Mouse (Mus musculus) thymus, postnatal 36 days (tissue): Measurements from ENCODE around the gene Lrrc72.
"Not testable (repeated sequence)": the region's sequence is repeated elsewhere in the genome, so short reads cannot be mapped to it uniquely, and the experiment has no call there.

Source experiments
- DNase-seq, 2 experiments: peaks; one replicate each; pipeline ENCODE4 v3.0.0; 2022; ENCODE audit warnings: mixed read lengths in 2 of 2

The Lrrc72 gene

DNA sequence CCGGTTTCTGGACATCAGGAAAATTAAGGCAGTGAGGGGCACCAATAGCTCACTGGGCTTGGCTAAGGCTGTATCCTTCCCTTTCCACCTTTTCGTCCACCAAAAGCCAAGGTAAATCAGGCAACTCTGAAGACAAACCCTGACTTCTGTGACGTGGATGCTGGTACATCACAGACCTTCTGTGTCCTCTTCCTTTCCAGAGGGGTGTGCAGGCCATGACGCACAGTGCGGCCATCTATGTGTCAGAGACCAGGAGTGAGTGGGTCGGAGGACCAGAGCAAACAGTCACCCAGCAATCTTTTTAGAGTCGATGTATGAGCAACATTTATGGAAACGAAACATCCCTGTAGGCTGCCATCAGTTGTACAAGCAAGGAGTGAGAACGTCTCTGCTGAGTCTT, at the start of gene Lrrc72:
TSS of gene Lrrc72 (minus strand) at position 101 of the 400 bp plus-strand sequence.
- no peak for DNase-seq

DNA sequence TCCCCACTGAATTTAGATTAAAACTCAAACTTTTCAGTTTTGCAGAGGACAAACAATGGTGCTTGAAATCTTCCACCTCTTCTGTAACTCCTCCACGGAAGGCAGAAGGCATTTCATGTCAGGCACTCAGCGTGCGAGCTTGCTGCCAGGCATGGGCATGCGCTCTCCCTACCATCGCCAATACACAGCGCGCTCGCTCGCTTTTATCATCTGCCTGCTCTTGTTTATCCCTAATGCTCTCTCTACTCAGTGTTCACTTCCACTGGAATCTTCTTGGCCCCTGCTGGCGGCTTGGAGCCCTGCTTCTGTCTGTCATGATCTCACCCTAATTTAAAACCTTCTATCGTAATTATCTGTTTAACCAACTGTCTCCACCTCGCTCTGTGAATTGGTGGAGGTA, 49.1 kb upstream of the Lrrc72 start:
- DNase-seq: no peak

DNA sequence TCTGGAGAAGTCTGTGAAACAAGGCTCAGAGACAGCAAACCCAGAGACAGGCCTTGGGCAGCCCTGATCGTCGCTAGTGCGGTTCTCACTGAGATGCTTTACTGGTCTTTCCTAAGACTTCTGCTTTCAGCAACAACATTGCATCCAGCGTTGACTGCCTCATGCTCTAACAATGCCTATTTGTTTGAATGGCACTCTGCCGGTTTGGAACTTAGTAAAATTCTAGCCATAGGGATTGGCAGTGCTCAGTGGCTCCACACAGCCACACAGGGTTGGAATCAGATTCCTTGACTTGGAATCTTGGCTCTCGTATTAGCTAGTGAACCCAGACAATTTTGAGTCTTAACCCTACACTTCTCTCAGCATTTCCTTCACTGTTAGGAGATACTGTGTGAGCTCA, 38.1 kb upstream of the Lrrc72 start:
- DNase-seq: no peak

DNA sequence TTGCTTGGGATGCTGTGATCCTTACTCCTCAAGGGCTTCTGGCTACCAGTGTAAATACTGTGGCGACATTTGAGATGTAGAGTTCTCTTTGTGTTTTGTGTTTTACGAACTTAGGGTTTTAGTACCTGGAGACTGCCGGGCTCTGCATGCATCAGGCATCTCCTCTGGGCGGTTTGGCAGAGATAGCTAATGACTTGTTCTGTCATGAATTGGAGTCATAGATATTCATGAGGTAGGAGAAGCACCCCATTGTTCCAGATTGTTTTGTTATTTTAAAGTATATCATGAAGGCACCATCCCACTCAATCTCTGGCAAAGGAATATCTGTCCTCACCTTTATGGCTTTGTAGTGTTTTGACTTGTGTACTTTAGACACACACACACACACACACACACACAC, 37.3 kb upstream of the Lrrc72 start:
- DNase-seq: no peak

DNA sequence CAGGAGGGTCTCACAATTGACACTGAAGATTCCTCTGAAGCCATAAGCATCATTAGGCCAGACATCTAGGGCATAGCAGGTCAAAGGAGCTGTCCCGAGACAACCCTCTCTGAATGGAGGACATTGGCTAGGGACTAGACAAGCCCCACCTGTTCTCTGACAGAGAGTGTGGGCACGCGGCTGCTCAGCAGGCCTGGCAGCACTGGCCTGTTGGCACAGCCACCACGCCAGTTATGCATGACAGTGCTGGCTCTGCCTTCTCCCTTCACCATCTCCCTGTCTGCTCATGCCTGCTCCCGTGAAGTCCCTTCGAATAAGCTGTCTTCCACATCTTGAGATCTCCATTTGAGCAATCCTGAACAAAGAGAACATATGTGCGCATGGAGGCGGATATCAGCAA, 36.4 kb upstream of the Lrrc72 start:
- no peak for DNase-seq

DNA sequence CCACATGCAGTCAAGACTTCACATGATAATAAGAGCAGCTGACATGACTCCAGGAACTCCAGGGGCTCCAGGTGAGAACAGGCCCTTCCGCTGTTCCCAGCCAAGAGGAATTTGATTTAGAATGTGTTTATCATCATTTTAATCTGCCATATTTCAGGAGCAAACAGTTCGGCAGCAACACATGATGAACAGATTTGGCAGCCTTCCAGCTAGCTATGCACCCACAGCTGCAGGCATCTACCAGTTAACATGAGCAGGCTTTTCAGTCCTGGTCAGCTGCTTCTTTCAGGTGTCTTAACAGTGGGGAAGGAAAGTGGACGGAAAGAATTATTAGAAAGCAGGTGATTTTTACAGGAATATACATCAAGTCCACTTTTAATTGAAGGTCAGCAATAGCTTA, 21.6 kb upstream of the Lrrc72 start:
- DNase-seq: no peak

DNA sequence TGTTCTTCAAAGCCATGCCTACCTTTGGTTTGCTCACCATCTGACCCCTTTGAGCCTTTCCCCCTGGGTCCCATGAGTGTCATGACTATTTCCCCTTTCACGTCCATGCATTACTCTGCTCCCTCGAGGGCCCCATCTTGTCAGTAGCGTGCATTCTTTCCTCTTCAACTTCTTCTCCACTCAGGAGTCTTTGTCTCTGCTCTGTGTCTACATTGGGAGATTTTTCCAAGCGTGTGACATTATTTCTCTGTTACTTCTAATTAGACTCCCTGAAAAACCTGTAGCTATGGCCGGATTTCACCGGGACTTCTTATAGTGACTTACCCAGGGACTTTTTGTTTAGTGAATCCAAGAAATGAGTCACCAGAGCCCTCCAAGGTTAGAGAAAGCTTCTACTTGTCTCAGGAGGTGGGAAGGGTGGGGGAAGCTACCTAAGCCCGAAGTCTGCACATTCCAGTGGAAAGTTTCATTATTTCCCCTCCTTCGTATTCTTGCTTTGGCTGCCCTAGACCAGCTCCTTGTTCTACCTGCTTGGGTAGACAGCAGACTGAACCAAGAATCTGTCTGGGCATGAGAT, 14.6 kb upstream of the Lrrc72 start:
- DNase-seq: no peak

DNA sequence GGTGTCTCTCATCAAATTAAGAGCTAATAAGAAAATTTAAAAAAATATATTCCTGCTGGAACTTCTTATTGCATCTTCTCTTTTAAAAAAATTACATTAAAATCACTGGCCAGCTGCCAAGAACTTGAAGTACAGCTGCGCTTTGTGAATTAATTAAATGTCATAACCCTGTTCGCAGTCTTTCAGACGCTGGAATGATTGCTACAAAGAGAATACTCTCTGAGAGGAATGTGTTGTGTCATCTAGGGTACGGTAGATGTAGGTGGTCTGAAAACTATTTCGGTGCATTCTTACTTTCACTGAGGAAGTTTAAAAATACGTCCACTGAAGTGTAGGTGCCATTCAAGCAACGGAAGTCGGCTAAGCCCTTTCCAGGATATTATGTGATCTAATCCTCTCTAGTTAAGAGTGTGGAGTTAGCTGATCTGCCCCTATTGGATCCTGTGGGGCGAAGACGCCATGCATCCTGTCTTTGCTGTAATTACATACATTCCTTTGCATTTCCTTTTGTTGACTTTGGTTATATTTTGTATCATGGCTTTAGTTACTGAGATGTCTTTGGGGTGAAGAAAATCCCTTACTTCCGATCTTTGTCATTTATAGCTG, 9.0 kb upstream of the Lrrc72 start:
- no peak for DNase-seq

DNA sequence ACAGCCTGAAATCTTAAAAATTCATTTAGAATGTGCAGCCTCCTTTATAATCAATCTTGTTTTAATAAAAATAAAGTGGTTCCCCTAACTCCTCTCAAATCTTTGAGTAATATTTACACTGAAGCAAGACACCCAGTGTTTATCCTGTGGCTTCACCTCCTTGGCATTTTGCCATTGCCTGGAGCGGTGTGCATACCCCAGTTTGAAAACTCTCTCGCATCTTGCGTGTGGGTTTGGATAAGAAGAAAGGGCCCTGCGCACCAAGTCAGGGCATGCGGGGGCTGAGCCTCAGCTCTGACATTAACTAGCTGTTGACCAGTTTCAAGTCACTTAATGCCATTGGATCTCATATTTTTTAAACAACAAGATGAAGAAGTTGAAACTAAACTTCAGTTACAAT, 2.2 kb upstream of the Lrrc72 start:
- no peak for DNase-seq

DNA sequence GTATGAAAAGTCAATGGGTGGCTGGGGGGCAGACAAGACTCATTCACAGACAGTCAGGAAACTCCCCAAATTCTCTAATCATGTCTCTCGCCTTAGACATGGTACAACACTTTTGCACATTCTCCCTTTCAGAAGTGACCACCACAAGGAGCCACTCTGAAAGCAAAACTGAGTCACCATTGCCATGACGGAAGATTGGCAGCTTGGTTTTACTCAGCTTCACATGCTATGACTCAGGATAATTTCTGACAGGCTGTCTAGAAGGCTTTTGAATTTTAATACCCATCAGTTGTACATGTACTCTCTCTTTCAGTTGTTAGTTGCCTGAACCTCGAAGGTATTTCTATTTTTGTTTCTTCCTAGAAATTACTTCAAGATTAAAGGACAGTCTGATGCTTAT, 12.0 kb downstream of the Lrrc72 start:
- no peak for DNase-seq

DNA sequence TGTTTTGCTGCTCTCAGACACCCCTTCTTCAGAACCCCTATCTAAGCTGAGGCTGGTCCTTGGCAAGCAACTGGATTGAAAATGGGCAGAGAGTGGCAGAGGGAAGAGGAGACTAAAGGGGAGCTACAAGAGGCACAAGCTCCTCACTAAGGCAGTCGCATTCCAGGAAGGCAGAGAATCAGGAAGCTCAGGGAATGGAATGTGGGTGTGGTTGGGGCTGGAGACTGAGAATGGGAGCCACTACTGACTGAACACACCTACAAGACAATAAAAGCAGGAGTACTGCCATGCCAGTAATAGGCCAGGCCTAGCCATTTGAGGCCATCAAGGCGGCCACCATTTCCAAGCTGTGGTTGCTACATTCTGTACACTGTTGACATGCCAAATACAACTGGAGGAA, 21.8 kb downstream of the Lrrc72 start:
- DNase-seq: no peak

DNA sequence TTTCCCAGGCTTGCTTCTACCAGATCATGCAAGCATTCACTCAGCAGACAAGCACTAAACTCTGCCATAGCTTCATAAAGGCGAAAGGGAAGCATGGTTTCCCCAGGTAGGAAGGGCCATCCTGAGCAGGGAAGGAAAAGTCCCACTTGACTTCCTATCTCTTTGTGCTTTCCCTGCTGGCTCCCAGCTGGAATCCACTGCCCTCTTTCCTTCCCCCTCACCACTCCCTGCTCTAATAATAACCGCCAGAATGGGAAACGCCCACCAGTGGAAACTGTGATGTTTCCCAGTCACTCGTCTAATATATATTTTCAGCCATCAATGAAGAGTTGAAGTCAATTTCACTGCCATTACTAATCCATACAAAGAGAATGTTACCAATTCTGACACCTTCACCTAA, 28.8 kb downstream of the Lrrc72 start:
- no peak for DNase-seq

DNA sequence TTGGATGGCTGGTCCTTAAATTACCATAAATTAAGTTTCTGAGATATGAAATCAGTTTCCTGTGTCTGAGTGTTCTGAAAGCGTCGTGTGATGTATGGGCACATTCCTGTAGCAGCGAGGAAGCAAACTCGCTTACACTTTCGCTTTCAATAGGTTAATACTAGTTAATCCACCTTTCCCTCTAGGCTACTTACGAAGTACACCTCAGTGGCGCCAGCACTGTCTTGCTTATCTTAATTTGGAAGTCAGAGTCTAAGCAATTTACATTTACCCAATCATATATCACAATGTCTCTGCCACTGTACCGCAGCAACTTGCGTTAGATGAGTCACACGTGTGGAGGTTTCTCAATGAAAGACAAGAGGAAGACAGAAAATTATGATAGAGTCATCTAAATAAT, 36.3 kb downstream of the Lrrc72 start:
- no peak for DNase-seq

DNA sequence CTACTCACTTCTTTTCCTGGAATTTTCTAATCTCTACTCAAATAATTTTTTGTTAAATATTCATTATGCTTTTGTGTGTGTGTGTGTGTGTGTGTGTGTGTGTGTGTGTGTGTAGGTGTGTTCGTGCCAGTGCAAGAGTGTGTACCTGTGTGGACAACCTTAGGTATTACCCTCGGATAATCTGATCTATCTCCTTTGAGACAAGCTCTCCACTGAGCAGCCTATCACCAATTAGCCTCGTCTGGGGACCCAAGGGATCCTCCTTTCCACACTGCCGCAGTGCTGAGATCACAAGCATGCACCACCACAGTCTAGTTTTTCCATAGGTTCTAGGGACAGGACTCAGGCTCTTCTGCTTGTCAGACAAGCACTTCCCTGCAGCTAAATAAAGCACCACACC, 37.0 kb downstream of the Lrrc72 start:
- DNase-seq: no peak

DNA sequence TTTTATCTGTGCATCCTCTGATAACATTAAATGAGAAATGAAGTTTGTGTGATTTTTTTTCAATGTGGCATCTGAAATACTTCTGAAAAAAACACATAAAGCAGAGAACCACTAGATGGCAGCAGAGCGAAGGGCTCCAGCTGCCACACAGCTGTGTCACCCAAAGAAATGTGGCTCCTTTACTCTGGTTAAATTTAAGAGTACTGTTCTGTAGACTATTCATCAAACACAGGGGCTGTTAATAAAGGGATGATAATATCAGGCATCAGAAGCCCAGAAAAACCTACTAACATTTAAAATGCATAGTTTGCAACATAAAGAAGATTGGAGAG, 38.1 kb downstream of the Lrrc72 start:
- peak in 1 of 2 experiments; percentile 15 for DNase-seq

DNA sequence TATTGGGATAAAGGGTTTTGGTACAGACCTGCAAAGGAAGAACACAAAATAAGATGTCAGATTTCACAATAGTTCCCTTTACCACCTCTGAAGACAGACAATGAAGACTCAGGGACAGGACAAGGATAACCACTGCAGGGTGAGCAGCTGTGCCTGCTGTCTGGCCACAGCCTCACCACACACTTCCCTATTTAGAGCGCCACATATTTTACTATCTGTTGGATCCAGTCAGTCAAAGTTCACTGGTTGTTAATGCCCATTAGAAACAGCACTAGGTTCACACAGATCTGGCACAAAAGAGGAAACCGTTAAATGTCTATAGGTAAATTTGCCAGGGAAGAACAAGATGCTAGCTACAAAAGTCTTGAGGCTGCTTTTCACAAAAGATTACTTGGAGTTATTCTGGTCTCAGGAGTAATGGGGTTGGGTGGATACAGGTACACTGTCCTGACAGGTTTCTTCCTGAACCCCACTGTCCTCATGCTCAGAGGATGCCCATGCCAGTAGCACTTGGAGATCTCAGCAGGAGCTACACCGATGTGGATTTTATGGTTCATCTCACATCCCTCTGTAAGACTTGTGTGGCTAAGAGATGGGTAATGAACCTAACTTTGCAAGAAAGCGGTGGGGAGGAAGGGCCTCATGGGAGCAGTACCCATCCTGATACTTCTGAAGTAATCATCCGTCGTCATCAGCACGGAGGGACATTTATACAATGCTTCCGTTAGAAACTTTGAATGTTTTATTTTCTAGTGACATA, 38.6 kb downstream of the Lrrc72 start:
- no peak for DNase-seq

DNA sequence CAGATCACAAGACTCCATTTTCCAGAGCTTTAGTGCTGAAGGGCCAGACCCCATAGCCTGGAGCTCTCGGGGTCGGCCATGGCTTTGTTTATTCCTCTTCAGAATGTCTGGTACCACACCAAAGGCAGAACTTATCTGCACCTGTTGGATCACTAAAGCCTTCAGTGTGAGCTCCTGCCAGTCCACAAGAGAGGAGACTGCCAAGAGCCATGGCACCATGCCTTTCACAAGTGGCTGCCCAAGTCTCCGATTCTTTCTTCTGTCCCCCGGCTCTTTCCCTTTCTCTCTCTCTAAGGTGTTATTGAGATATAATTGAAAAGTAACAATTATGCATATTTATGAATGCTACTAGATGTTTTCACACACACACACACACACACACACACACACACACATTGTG, 43.1 kb downstream of the Lrrc72 start:
- DNase-seq: no peak

DNA sequence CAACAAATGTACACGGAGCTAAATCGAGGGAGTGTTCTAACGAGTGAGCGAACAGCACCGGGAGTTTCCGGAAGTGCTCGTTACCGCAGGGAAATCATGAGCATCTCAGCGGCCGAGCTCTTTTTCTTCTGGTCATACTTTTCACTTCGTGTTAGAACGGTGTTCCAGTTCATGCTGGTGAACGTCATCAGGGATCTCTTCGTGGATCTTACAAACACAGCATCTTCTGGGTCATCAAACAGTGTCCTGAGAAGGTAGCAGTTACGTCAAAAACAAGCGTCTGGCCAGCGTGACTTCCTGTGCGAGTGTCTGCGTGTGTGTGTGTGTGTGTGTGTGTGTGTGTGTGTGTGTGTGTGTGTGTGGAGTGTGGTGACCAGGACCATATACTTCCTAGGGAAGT, 44.7 kb downstream of the Lrrc72 start:
- DNase-seq: no peak

DNA sequence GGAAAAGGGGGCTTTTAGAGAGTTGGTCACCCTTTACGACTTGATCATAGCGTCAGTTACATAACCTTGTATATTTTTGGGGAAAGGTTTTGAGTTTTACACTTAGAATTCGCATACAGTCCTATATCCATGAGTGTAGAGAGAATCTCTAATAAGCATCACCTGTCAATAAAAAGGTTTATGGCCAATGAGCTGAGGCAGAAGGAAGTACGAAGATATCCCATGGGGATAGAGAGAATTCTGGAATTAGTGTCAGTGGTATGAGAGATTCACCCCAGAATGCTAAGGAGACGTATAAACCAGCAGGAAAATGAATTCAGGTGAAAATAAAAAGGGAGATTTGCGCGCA, 45.4 kb downstream of the Lrrc72 start:
- no peak for DNase-seq

DNA sequence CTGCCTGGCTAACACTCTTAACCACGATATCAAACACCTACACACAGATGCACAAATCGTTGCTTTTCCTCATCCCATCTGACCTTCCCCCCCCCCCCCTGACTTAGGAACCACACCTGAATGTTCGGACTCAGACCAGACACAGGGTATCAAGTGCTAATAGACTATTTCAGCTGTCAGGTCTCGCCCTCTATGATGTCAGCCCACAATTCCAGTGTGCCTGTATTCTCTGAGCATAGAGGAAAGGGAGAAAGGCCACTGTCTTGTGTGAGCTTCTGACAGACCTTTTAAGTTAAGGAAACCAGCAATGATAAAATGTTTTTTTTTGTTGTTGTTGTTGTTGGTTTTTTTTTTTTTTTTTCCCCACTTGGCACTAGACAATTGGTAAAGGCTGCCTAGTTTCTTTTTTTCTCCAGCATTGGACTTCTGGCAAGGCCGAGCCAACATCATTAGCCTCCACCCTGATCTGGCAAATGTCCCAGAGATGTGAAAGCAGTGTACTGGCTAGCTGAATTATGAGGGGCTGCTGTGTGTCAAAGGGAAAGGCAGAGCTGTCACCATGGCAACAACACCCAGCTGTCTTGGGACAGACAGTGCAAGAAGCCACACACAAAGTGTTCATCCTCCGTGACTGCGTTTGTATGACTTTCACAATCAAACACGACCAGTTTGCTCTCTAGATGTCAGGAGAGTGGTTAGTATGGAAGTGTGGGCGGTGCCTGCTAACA, 46.0 kb downstream of the Lrrc72 start:
- peak in 1 of 2 experiments; percentile 21 for DNase-seq

DNA sequence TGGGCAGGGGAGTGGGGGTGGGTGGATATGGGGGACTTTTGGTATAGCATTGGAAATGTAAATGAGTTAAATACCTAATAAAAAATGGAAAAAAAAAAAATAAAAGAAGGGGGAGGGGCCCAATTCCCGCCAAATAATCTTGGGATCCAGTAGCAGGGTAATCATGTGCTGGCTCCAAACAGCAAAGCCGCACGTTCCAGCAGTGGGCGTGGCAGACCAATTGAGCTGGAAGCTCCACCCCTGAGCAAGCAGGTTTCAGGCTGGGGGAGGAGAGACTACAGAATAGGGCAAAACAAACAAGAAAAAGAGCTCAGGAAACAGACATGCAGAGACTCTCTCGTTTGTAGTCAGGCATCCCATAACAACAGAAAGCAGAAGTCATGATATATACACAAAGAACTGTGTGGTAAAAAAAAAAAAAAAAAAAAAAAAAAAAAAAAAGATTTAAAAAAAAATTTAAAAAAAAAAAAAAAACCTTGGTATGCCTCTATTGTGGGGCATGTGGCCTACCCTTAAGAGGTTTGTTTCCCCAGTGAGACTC, 47.5 kb downstream of the Lrrc72 start:
- not testable (repeated sequence) for DNase-seq

DNA sequence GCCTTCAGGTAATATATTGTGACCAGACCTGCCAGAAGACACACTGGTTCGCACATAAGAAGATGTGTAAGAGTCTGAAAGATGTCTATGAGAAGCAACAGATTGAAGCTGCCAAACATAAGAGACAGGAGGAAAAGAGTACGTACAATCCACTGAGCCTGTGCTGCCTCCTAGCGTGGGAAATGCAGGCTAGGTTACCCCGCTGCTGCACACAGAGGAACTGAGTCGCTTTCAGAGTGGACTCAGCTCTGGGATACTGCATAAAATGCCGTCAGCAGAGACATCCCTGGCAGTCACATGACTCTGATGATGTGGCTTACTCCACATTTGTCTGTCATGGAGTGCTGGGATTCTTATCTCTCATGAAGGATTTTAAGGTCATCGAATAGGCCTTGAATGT, 58.2 kb downstream of the Lrrc72 start:
- DNase-seq: no peak

DNA sequence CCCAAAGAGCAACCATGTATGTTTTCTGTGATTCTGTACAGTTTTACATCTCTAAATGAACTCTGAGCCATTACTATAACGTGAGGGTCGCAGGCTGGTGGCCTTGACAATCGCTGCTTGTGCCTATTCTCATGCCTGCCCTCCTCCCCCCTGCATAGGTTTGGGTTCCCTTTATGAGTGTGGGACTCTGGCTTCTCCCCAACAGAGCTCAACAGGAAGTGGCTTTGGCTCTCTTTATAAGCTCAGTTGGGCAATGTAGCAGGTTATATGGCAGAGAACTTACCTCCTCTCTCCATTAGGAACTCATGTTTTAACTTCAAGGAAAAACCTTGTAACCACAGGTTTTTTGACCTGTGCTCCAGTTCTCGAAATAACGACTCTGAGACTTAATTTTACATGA, 62.9 kb downstream of the Lrrc72 start:
- DNase-seq: no peak

DNA sequence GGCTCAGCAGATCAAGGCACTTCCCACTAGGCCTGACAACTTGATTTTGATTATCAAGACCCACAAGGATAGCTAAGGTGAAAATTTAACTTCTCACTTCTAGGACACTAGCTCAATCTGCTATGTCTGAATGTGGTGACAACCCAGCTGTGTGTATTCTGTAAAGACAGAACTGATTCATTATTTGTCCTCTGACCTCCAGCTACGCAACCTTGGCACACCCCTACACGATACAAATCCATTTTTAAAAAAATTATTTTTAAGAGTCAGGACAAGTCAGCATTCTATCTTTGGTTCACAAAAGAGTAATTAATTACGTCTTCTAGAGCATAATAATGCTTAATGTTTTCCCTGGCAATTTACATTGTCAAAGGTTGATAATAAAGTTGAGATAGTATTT, 63.6 kb downstream of the Lrrc72 start:
- no peak for DNase-seq
